Mouse (Mus musculus): ENCODE data around the gene Crtc2.

DNA sequence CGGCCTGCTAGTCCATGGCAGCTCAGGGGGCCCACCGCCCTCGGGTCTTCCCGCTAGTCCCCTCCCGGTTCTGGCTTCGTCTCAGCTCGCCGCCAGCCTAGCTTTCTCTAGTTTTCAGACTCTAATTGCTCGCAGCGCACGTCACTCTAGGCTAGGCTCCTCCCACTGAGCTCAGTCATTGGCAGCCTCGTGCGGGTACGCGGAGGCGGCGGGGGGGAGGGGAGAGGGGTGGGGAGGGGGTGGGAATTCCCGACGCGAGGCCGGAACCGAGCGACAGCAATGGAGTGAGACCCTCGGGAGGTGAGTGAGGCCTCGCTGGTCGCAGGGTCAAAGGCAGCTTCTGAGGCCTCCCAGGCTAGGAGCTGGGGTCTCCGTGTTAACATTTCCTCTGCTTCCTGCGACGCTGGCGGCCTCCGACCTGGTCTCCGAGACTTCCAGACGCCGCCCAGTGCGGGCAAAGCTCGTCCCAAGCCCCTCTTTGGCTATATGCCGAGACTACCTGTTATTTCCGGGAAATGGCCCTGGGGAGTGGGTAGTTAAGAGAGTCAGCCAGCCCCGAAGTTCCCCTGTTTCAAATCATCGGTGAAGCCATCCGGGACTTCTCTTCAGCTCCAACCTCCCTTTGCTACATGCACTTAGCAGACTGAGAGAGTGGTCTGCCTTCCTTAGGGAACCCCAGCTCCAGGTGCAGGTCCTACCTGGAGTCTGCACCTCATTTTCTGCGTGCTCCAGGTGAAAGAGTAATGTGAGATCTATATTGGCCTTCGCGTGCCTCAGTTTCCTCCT, 5.8 kb upstream of the Crtc2 start, which contains the start of gene Slc39a1:
- peak; percentile 53; the same call in 1 of the 2 replicates for TF ChIP-seq POLR2A (IDR thresholded peaks at IDR 0.05; ENCODE audit: borderline replicate concordance, extremely low read depth, low read depth, low read length)
- TF ChIP-seq CTCF (IDR thresholded peaks at IDR 0.05; ENCODE audit: insufficient read depth, low read length), result no peak
